Mouse (Mus musculus) erythroblast, embryonic 14.5 days (primary cell): ENCODE measurements at regions not wholly inside any gene's neighbourhood (a gene's known extent, or its start where the extent isn't known, plus 50 kb on each side); places are given as distances from the start of the nearest gene placed in this dataset.

Source experiments
- GATA1 ChIP-seq: IDR thresholded peaks from 2 replicates; pipeline ENCODE4 v1.6.1; 2012; ENCODE audit warnings: low read length, inconsistent platforms, mixed read lengths
- TAL1 ChIP-seq: IDR thresholded peaks from 3 replicates; pipeline ENCODE4 v1.6.1; 2012; ENCODE audit warnings: low read length, inconsistent platforms, mixed read lengths

GRCm38 (mm10) chr11:20400302-20401234, 68.1 kb upstream of the Slc1a4 start:
- TF ChIP-seq TAL1 (no peak), GATA1 (no peak)
